Mouse (Mus musculus): ENCODE measurements around the gene Cd5l. TPM values are rescaled to one million over a fixed set of nuclear protein-coding genes. Genes with fewer than 3 reads are reported as not detected.
A peak's percentile ranks its signal among the peaks of the same experiment; 100 is the strongest.

Cd5l gene
- polyA plus RNA-seq, 1 experiment from 2014 or later = 31.1 TPM

- Histone ChIP-seq H3K9me3 (replicated peaks) (no peaks in the 10 kb centered on the region), H3K27ac (no peak overlapping the region), H3K36me3 (no peaks in the 10 kb centered on the region), H3K4me2 (no peak overlapping the region), H3K4me1 (replicated peaks) (no peaks in the 10 kb centered on the region), H3K27me3 (no peaks in the 10 kb centered on the region), H3K4me3 (replicated peaks) (no peak overlapping the region), H3K9ac (no peak overlapping the region)
- no peak for ATAC-seq (ENCODE audit: low read depth)
- no peak for DNase-seq
- WGBS (ENCODE audit: insufficient replicate concordance) = 78% methylated on average over 4 of the region's 4 CpGs
Measured at GRCm38 (mm10) chr3:87409196-87409935, 51.7 kb downstream of the Cd5l start.

GRCm38 (mm10) chr3:87410605-87411004 is 52.9 kb downstream of the Cd5l start:
- no peak for ATAC-seq (ENCODE audit: low read depth)

GRCm38 (mm10) chr3:87411150-87411549 is 53.5 kb downstream of the Cd5l start:
- Histone ChIP-seq H3K4me3 (replicated peaks) (no peak overlapping the region), H3K9me3 (replicated peaks) (no peaks in the 10 kb centered on the region), H3K27ac (no peak overlapping the region), H3K4me2 (no peak overlapping the region), H3K27me3 (no peaks in the 10 kb centered on the region), H3K9ac (no peak overlapping the region), H3K4me1 (replicated peaks) (no peaks in the 10 kb centered on the region), H3K36me3 (no peaks in the 10 kb centered on the region)
- peak; percentile 53 for ATAC-seq (ENCODE audit: low read depth)
- no peak for DNase-seq
- 7% methylated on average over 12 of the region's 12 CpGs for WGBS (ENCODE audit: insufficient replicate concordance)

More at GRCm38 (mm10) chr3:87410605-87411004, 52.9 kb downstream of the Cd5l start:
- H3K27ac ChIP-seq = no peak overlapping the region
- H3K4me1 ChIP-seq (replicated peaks) = no peaks in the 10 kb centered on the region
- WGBS (ENCODE audit: insufficient replicate concordance) = 65% methylated on average over 6 of the region's 6 CpGs
- H3K9ac ChIP-seq = no peak overlapping the region
- no peak overlapping the region for H3K4me2 ChIP-seq
- no peak for DNase-seq
- no peaks in the 10 kb centered on the region for H3K27me3 ChIP-seq
- no peaks in the 10 kb centered on the region for H3K9me3 ChIP-seq (replicated peaks)
- no peaks in the 10 kb centered on the region for H3K36me3 ChIP-seq
- H3K4me3 ChIP-seq (replicated peaks) = no peak overlapping the region

GRCm38 (mm10) chr3:87420645-87421044 is 63.0 kb downstream of the Cd5l start:
- H3K9ac ChIP-seq = no peak overlapping the region
- DNase-seq = no peak
- no peaks in the 10 kb centered on the region for H3K9me3 ChIP-seq (replicated peaks)
- no peak overlapping the region for H3K4me2 ChIP-seq
- no peak overlapping the region for H3K4me3 ChIP-seq (replicated peaks)
- no peaks in the 10 kb centered on the region for H3K27me3 ChIP-seq
- ATAC-seq (ENCODE audit: low read depth) = no peak
- no peaks in the 10 kb centered on the region for H3K36me3 ChIP-seq
- no peak overlapping the region for H3K27ac ChIP-seq
- 38% methylated on average over 1 of the region's 1 CpGs for whole genome bisulfite sequencing (ENCODE audit: insufficient replicate concordance)
- H3K4me1 ChIP-seq (replicated peaks) = no peaks in the 10 kb centered on the region

Other genes with a start within 250 kb of the Cd5l start
- 1.2 and 1.4 TPM in 2 replicates for gene Kirrel, start 183.1 kb upstream of the Cd5l start, polyA plus RNA-seq (2015; fragmentation: Nextera tagmentation; extraction: Ambion mirVana)
- 1.5 and 1.7 TPM in 2 replicates for gene Fcrls, start 94.1 kb upstream of the Cd5l start, polyA plus RNA-seq (2015; fragmentation: Nextera tagmentation; extraction: Ambion mirVana)
- gene Fcrl1, start 18.5 kb downstream of the Cd5l start, polyA plus RNA-seq (2015; fragmentation: Nextera tagmentation; extraction: Ambion mirVana) = 0.78 and 1.0 TPM in 2 replicates
- not detected in 2 replicates for gene Fcrl5, start 77.9 kb downstream of the Cd5l start, polyA plus RNA-seq (2015; fragmentation: Nextera tagmentation; extraction: Ambion mirVana)
- gene Etv3, start 167.5 kb downstream of the Cd5l start, polyA plus RNA-seq (2015; fragmentation: Nextera tagmentation; extraction: Ambion mirVana) = 3.5 and 4.0 TPM in 2 replicates